Mouse (Mus musculus) mesoderm, embryonic 11.5 days (tissue): ENCODE results near the gene Rnf17.
A peak's percentile ranks its signal among the peaks of the same experiment; 100 is the strongest.

Experiments used
- DNase-seq: peaks from one replicate; pipeline ENCODE4 v3.0.0-alpha.2; 2012; ENCODE audit warnings: low read depth, low spot score

Rnf17 gene

GRCm38 (mm10) chr14:56506743-56507142 lies 104.4 kb downstream of the Rnf17 start:
- DNase-seq: no peak

- DNase-seq: peak; percentile 57
These were observed 109.7 kb downstream of the Rnf17 start for GRCm38 (mm10) chr14:56512084-56512483.

GRCm38 (mm10) chr14:56514775-56515174 lies 112.4 kb downstream of the Rnf17 start:
- DNase-seq: no peak

DNA sequence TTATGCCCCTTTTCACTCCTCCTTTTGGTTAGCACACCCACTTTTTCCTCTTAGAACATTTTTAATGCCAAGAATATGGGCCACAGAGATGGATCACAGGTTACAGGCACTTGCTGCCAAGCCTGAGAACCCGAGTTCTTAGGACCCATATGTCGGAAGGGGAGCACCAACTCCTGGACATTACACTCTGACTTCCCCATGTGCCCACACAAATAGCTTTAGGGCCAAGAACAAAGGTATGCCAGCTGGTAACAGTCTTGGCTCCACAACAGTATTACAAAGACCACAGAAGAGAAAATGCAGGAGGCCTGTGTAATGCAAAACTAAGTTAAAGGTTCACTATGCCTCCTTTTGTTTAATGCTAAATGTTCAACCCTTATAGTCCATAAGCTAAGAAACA lies 128.4 kb downstream of the Rnf17 start:
- DNase-seq: no peak

- DNase-seq: no peak
These were observed 142.6 kb downstream of the Rnf17 start for GRCm38 (mm10) chr14:56544946-56545345.

- no peak for DNase-seq
These were observed 143.1 kb downstream of the Rnf17 start for GRCm38 (mm10) chr14:56545491-56545890.

DNA sequence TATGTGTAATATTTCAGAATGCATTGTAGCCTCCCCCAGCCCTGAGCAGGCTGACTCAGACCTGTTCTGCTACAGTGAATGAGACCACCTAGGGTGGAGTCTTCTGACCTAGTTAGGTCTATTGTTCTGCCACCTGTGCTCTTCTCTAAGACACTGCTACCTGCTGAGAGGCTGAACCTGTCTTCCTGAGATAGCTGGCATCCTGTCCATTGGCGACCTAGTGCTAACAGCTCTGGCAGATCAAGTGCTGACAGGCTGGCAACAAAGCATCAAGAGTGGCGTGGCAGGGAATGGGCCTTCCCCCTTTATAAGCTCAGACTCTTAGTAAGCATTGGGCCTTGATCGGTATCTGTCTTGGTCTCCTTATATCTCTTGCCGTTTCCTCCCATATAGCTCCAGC lies 148.6 kb downstream of the Rnf17 start:
- DNase-seq: no peak

DNA sequence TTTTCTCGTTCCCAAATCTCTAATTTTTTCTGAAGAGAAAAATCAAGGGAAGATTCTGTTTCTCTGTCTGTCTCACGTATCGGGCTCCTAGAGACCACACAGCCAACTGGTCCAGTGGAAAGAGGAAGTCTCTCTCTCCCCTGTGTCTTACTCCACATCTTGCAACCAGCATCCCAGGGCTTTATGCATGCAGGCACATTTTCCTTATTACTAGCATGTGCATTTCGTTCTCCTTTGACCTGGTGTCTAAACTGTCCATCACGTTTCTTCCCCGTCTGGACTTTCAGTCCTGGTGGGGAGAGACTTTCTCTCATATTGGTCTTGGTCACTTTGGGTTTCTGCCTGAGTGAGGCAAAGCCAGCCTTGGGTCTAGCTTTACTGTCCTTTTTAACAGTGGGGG lies 150.5 kb downstream of the Rnf17 start:
- DNase-seq: no peak

DNA sequence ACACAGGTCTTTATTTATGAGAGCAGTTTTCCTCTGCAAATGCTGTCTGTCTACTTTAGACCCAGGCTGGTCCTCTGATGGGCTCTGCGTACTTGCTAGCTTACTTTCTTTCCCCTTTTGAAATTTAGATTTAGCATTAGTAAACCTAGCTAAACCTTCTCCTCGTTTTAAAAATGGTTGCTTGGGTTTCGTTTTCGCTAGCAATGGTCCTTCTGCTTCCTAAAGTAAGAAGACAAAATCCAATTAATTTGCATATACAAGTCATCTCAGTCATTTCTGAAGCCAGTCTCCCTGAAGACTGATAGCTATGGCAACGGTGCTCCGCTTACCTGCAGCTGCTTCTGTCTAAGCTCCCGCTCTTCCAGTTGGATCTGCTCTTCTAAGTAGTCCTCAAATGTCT lies 150.9 kb downstream of the Rnf17 start:
- DNase-seq: no peak

GRCm38 (mm10) chr14:56554716-56555115 lies 152.3 kb downstream of the Rnf17 start:
- no peak for DNase-seq

DNA sequence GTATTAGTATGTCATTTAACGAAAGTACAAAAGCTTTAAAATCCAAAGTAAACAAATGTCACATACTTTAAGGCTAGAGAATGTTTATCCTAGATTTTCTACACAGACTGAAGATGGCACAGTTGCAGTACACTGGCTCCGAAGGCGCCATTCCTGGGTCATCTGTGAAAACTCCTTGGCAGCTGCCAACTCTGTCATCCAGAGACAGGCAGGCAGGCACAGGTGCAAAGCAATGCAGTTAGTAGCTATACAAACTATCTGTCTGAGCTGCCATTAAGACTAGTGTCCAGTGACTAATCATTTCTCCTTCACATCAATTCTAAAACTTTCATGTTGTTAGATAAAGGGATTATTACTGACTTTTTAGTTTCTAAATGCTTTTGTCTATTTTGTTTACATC lies 156.8 kb downstream of the Rnf17 start:
- no peak for DNase-seq

DNA sequence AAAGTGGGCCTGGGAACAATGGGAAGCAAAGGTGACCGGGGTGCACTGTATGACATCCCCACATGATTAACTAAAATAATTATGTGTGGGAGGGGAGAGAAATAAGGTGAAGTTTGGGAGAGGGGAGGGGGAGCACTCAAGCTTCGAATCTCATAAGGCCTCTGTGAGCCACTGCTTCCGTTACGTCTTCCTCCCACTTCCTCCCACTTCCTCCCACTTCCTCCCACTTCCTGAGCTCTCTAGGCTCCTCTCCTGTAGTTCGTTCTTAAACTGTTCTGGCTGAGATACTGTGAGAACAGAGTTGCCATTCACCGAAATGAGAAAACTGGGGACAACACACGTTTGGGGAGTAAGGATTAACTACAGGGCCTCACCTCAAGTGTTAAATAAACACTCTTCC lies 165.1 kb downstream of the Rnf17 start:
- DNase-seq: no peak

- no peak for DNase-seq
These were observed 166.7 kb downstream of the Rnf17 start for GRCm38 (mm10) chr14:56569041-56569440.

GRCm38 (mm10) chr14:56571310-56572093 lies 169.1 kb downstream of the Rnf17 start:
- DNase-seq: peak; percentile 98

DNA sequence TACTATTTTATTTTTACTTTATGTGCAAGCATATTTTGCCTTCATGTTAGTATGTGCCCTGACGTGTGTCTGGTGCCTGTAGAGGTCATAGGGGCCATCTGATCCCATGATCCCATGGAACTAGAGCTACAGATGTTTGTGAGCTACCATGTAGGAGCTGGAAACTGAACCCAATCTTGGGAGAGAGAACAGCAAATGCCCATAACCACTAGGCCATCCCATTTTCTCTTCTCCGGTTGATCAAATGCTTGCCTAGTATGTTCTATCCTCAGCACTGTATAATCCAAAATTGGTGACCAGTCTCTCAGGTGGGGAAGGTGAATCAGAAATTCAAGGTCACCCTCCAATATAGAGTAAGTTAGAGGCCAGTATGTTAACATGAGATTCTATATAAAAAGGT lies 170.2 kb downstream of the Rnf17 start:
- no peak for DNase-seq
